Mouse (Mus musculus): ENCODE data around the gene Usp15. TPM values are rescaled to one million over a fixed set of nuclear protein-coding genes. Genes with fewer than 3 reads are reported as not detected.
A peak's percentile ranks its signal among the peaks of the same experiment; 100 is the strongest.

Usp15 gene
- 28.0 and 34.3 TPM in 2 replicates for total RNA-seq (2014; rRNA removed; ENCODE audit: low replicate concordance)
- polyA plus RNA-seq (2015; fragmentation: Nextera tagmentation; extraction: Ambion mirVana), result 51.5 and 56.5 TPM in 2 replicates

DNA sequence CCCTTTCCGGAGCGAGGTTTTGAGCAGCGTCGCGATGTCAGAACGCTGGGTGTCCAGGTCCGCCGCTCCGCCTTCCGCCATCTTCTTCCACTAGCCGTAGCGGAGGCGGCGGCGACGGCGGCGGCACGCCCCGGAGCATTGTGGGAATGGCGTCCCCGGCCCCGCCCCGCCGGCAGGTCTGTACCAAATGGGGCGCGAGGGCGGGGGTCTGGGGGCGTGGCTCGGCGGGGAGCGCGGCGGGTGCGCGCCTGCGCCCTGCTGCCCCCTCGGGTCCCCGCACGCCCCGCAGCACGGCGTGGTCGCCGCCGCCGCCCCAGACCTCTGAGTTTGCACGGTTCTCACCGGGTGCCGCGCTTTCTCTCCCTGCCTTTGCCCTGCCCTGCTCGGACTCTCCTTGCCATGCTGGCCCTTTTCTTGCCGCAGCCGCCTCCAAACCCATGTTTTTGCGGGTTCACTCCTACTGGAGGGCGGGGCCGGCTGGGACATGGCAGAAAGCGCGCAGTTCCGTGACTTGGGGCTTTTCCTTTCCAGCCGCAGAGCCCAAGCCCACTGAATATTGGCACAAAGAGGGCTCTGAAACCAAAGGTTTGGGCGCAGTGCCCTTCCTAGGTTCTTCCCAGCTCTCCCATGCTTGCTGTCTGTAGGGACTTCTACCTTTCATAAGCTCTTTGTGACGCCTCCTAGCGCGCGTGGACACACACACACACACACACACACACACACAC, at the start of gene Usp15:
Gene Usp15, minus strand, starts transcription at position 161 of the 725 bp plus-strand sequence.
- peak within 1 kb of the TSS; percentile 99 for H3K27ac ChIP-seq (ENCODE audit: low read depth)
- DNase-seq (ENCODE audit: low spot score), result peak; percentile 91
- peak within 1 kb of the TSS; percentile 98 for H3K9ac ChIP-seq (replicated peaks; ENCODE audit: low read depth, low read length)
- peak within 1 kb of the TSS; percentile 100 for H3K4me3 ChIP-seq (ENCODE audit: low read depth, low read length)
- TF ChIP-seq CTCF (IDR thresholded peaks at IDR 0.05; ENCODE audit: low read depth), result no peak
- no peak for TF ChIP-seq EP300 (IDR thresholded peaks at IDR 0.05; ENCODE audit: low read depth)
- no peaks in the 10 kb centered on the region for H3K27me3 ChIP-seq (ENCODE audit: control insufficient read depth, insufficient read depth, low read length)
- no peaks in the 10 kb centered on the region for H3K36me3 ChIP-seq (replicated peaks; ENCODE audit: control insufficient read depth, insufficient read depth, low read length)
- under 1% methylated on average over 54 of the region's 66 CpGs for WGBS
- H3K4me2 ChIP-seq (ENCODE audit: low read depth, low read length), result peak within 1 kb of the TSS; percentile 74
- ATAC-seq (ENCODE audit: insufficient read depth, low read depth), result peak; percentile 95
- H3K4me1 ChIP-seq (ENCODE audit: control insufficient read depth, insufficient read depth), result no peaks in the 10 kb centered on the region
- no peaks in the 10 kb centered on the region for H3K9me3 ChIP-seq (replicated peaks; ENCODE audit: control insufficient read depth, low read length)

DNA sequence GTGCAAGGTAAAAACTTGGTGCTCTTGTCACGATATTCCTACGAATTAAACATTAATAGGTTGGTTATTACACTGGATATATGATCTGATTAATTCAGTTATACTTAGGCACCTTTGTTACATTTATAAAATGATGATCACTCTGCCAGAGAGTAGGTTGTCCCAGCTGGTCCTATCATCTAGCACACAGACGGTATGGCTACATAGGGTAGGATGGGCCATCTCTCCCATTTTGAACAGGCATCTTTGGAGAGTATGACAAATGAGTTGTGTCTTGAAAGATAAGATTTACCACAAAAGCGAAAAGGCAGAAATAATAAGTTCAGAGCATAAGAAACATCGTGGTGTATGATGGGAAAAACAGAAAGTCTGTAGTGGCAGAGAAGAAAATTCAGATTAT, 32.6 kb upstream of the Usp15 start:
- no peak for TF ChIP-seq CTCF (IDR thresholded peaks at IDR 0.05; ENCODE audit: low read depth)
- TF ChIP-seq EP300 (IDR thresholded peaks at IDR 0.05; ENCODE audit: low read depth), result no peak
- Histone ChIP-seq H3K4me1 (ENCODE audit: control insufficient read depth, insufficient read depth) (no peaks in the 10 kb centered on the region), H3K4me2 (ENCODE audit: low read depth, low read length) (no peak overlapping the region), H3K36me3 (replicated peaks; ENCODE audit: control insufficient read depth, insufficient read depth, low read length) (no peaks in the 10 kb centered on the region), H3K27me3 (ENCODE audit: control insufficient read depth, insufficient read depth, low read length) (no peaks in the 10 kb centered on the region), H3K9ac (replicated peaks; ENCODE audit: low read depth, low read length) (no peak overlapping the region), H3K27ac (ENCODE audit: low read depth) (no peak overlapping the region), H3K9me3 (replicated peaks; ENCODE audit: control insufficient read depth, low read length) (no peaks in the 10 kb centered on the region), H3K4me3 (ENCODE audit: low read depth, low read length) (no peak overlapping the region)
- DNase-seq (ENCODE audit: low spot score), result no peak
- 74% methylated on average over 5 of the region's 5 CpGs for WGBS
- ATAC-seq (ENCODE audit: insufficient read depth, low read depth), result no peak

DNA sequence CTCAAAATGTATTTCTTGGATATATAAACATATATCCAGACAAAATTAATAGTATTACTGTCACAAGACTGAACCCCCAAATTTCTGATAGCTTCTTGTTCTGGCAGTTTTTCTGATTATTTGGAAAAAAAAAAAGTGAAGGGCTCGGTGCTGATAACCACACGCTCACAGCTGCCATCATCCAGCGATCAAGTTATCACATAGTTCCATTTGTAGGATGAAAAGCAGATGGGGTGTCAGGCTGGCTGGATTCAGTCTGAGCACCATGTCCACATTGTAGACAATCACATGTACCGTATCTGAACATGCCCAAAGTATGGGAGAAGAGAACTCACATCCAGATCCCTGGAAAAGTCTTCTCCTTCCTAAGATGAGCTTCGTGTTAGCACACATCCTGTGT, 26.0 kb upstream of the Usp15 start:
- no peak for TF ChIP-seq EP300 (IDR thresholded peaks at IDR 0.05; ENCODE audit: low read depth)
- no peak for TF ChIP-seq CTCF (IDR thresholded peaks at IDR 0.05; ENCODE audit: low read depth)
- 73% methylated on average over 5 of the region's 5 CpGs for WGBS

DNA sequence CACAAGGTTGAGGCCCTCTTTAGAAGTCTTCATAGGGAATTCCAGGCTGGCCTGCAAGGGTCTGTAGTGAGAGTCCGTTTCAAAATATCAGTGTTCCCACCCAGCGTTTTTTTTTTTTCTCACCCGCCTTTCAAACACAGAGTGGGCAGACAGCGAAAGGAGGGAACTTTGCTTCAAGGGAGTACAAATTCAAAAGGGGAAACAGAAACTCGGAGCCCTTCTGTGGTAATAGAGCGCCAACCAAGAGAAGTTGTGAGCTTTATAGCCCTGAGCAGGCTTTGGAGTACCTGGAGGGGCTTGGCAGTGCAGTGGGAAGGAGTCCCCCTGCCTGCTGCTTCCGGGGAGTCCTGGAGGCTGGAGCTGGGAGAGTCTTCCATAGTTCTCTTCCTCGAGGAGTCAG, 12.7 kb upstream of the Usp15 start:
- Histone ChIP-seq H3K4me3 (ENCODE audit: low read depth, low read length) (no peak overlapping the region), H3K9me3 (replicated peaks; ENCODE audit: control insufficient read depth, low read length) (no peaks in the 10 kb centered on the region), H3K27me3 (ENCODE audit: control insufficient read depth, insufficient read depth, low read length) (no peaks in the 10 kb centered on the region), H3K4me2 (ENCODE audit: low read depth, low read length) (no peak overlapping the region), H3K27ac (ENCODE audit: low read depth) (no peak overlapping the region), H3K9ac (replicated peaks; ENCODE audit: low read depth, low read length) (no peak overlapping the region), H3K36me3 (replicated peaks; ENCODE audit: control insufficient read depth, insufficient read depth, low read length) (no peaks in the 10 kb centered on the region), H3K4me1 (ENCODE audit: control insufficient read depth, insufficient read depth) (no peaks in the 10 kb centered on the region)
- TF ChIP-seq CTCF (IDR thresholded peaks at IDR 0.05; ENCODE audit: low read depth) (no peak), EP300 (IDR thresholded peaks at IDR 0.05; ENCODE audit: low read depth) (no peak)
- WGBS, result 63% methylated on average over 8 of the region's 8 CpGs
- no peak for ATAC-seq (ENCODE audit: insufficient read depth, low read depth)
- no peak for DNase-seq (ENCODE audit: low spot score)

More for the DNA sequence above, 26.0 kb upstream of the Usp15 start:
- Histone ChIP-seq H3K9me3 (replicated peaks; ENCODE audit: control insufficient read depth, low read length) (no peaks in the 10 kb centered on the region), H3K36me3 (replicated peaks; ENCODE audit: control insufficient read depth, insufficient read depth, low read length) (no peaks in the 10 kb centered on the region), H3K27me3 (ENCODE audit: control insufficient read depth, insufficient read depth, low read length) (no peaks in the 10 kb centered on the region), H3K27ac (ENCODE audit: low read depth) (no peak overlapping the region), H3K9ac (replicated peaks; ENCODE audit: low read depth, low read length) (no peak overlapping the region), H3K4me3 (ENCODE audit: low read depth, low read length) (no peak overlapping the region), H3K4me1 (ENCODE audit: control insufficient read depth, insufficient read depth) (no peaks in the 10 kb centered on the region), H3K4me2 (ENCODE audit: low read depth, low read length) (no peak overlapping the region)
- ATAC-seq (ENCODE audit: insufficient read depth, low read depth), result no peak
- no peak for DNase-seq (ENCODE audit: low spot score)

DNA sequence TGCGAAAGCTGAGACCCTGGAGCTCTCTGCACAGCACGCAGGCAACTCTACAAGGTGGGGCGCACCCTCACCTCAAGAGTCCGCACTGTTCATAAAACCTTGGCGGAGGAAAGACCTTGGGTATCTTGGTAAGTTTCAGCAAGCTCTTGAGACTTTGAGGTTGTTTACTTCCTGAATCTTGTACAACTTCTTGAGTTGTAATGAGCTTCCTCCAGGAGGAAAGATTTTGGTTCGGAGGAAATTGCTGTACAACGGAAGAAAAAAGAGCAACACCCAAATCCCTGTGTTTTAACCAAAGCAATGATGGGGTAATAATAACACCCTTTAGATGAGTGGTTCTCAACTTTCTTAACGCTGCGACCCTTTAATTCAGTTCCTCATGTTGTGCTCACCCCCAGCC, 11.5 kb upstream of the Usp15 start:
- TF ChIP-seq CTCF (IDR thresholded peaks at IDR 0.05; ENCODE audit: low read depth) (no peak), EP300 (IDR thresholded peaks at IDR 0.05; ENCODE audit: low read depth) (no peak)
- Histone ChIP-seq H3K9ac (replicated peaks; ENCODE audit: low read depth, low read length) (no peak overlapping the region), H3K36me3 (replicated peaks; ENCODE audit: control insufficient read depth, insufficient read depth, low read length) (no peaks in the 10 kb centered on the region), H3K27me3 (ENCODE audit: control insufficient read depth, insufficient read depth, low read length) (no peaks in the 10 kb centered on the region), H3K27ac (ENCODE audit: low read depth) (no peak overlapping the region), H3K4me1 (ENCODE audit: control insufficient read depth, insufficient read depth) (no peaks in the 10 kb centered on the region), H3K9me3 (replicated peaks; ENCODE audit: control insufficient read depth, low read length) (no peaks in the 10 kb centered on the region), H3K4me2 (ENCODE audit: low read depth, low read length) (no peak overlapping the region), H3K4me3 (ENCODE audit: low read depth, low read length) (no peak overlapping the region)
- 92% methylated on average over 9 of the region's 9 CpGs for WGBS
- DNase-seq (ENCODE audit: low spot score) (no peak), ATAC-seq (ENCODE audit: insufficient read depth, low read depth) (no peak)

Data from heart, postnatal 0 days (tissue).